Mouse (Mus musculus): ENCODE results near the gene Il18bp. TPM values are rescaled to one million over a fixed set of nuclear protein-coding genes. Genes with fewer than 3 reads are reported as not detected.

Gene Il18bp
- polyA plus RNA-seq, 1 experiment from 2014 or later, result 22.9 TPM

DNA sequence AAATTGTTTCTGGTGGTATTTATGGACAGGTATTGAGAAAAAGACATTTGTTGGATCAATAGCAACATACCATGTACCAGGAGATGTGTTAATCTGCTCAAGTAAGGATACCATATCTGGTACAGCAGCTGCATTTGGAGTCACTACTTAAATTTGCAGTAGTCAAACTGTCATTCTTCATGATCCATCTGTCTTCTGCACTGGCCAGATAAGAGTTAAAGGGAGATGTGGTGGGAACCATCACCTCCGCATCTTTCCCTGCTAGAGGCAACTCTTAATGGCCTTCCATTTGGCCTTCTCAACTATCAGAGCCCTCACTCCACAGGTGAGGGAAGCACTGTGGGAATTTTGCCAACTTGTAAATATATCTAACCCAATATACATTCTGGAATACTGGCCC lies 12.0 kb downstream of the Il18bp start:
- H3K27me3 ChIP-seq, result no peaks in the 10 kb centered on the region
- peak overlapping the region; percentile 29 for H3K4me2 ChIP-seq
- H3K9me3 ChIP-seq (replicated peaks), result no peaks in the 10 kb centered on the region
- peak overlapping the region; percentile 56 for H3K27ac ChIP-seq (replicated peaks)
- peaks cover 59% of the 10 kb centered on the region for H3K4me1 ChIP-seq (replicated peaks)
- H3K4me3 ChIP-seq (replicated peaks), result no peak overlapping the region
- peak; percentile 85 for ATAC-seq (ENCODE audit: insufficient read depth)
- WGBS (ENCODE audit: insufficient replicate concordance), result 13% methylated on average over 1 of the region's 1 CpGs
- no peak overlapping the region for H3K9ac ChIP-seq
- H3K36me3 ChIP-seq (replicated peaks), result peaks cover 96% of the 10 kb centered on the region

DNA sequence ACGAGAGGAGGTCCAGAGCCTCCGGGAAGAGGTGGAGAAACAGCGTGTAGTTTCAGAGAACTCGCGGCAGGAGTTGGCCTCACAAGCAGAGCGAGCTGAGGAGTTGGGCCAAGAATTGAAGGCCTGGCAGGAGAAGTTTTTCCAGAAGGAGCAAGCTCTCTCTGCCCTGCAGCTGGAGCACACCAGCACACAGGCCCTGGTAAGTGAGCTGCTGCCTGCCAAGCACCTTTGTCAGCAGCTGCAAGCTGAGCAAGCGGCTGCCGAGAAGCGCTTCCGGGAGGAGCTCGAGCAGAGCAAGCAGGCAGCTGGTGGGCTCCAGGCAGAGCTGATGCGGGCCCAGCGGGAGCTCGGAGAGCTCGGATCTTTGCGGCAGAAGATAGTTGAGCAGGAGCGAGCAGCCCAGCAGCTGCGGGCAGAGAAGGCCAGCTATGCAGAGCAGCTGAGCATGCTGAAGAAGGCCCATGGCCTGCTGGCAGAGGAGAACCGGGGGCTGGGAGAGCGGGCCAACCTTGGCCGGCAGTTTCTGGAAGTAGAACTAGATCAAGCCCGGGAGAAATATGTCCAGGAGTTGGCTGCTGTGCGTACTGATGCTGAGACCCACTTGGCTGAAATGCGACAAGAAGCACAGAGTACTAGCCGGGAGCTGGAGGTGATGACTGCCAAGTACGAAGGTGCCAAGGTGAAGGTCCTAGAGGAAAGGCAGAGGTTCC lies 17.4 kb downstream of the Il18bp start:
- peaks cover 97% of the 10 kb centered on the region for H3K36me3 ChIP-seq (replicated peaks)
- no peaks in the 10 kb centered on the region for H3K9me3 ChIP-seq (replicated peaks)
- H3K27me3 ChIP-seq, result no peaks in the 10 kb centered on the region
- 93% methylated on average over 26 of the region's 26 CpGs for WGBS (ENCODE audit: insufficient replicate concordance)
- no peak for ATAC-seq (ENCODE audit: insufficient read depth)
- H3K4me2 ChIP-seq, result no peak overlapping the region
- H3K27ac ChIP-seq (replicated peaks), result no peak overlapping the region
- no peak overlapping the region for H3K4me3 ChIP-seq (replicated peaks)
- peaks cover 30% of the 10 kb centered on the region for H3K4me1 ChIP-seq (replicated peaks)
- no peak overlapping the region for H3K9ac ChIP-seq

- ATAC-seq (ENCODE audit: insufficient read depth), result no peak
- H3K9ac ChIP-seq, result no peak overlapping the region
- no peak overlapping the region for H3K4me3 ChIP-seq (replicated peaks)
- H3K4me1 ChIP-seq (replicated peaks), result peaks cover 22% of the 10 kb centered on the region
- no peak overlapping the region for H3K4me2 ChIP-seq
- peaks cover 97% of the 10 kb centered on the region for H3K36me3 ChIP-seq (replicated peaks)
- H3K27ac ChIP-seq (replicated peaks), result no peak overlapping the region
- no peaks in the 10 kb centered on the region for H3K9me3 ChIP-seq (replicated peaks)
- no peaks in the 10 kb centered on the region for H3K27me3 ChIP-seq
- WGBS (ENCODE audit: insufficient replicate concordance), result 89% methylated on average over 8 of the region's 8 CpGs
Measured at GRCm38 (mm10) chr7:102000296-102000695, 18.2 kb downstream of the Il18bp start.

DNA sequence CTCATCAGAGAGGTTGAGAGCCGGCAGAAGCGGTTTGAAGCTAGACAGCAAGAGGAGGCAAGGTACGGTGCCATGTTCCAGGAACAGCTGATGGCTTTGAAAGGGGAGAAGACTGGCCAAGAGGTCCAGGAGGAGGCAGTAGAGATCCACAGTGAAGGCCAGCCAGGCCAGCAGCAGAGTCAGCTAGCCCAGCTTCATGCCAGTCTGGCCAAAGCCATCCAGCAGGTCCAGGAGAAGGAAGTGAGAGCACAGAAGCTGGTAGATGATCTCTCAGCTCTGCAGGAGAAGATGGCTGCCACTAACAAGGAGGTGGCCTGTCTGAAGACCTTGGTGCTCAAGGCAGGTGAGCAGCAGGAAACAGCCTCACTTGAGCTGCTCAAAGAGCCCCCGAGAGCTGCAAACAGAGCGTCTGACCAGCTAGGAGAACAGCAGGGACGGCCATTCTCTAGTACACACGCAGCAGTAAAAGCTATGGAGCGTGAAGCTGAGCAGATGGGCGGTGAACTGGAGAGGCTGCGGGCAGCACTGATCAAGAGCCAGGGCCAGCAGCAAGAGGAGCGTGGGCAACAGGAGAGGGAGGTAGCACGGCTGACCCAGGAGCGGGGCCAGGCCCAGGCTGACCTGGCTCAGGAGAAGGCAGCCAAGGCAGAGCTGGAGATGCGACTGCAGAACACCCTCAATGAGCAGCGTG lies 18.9 kb downstream of the Il18bp start:
- ATAC-seq (ENCODE audit: insufficient read depth), result no peak
- H3K36me3 ChIP-seq (replicated peaks), result peaks cover 97% of the 10 kb centered on the region

DNA sequence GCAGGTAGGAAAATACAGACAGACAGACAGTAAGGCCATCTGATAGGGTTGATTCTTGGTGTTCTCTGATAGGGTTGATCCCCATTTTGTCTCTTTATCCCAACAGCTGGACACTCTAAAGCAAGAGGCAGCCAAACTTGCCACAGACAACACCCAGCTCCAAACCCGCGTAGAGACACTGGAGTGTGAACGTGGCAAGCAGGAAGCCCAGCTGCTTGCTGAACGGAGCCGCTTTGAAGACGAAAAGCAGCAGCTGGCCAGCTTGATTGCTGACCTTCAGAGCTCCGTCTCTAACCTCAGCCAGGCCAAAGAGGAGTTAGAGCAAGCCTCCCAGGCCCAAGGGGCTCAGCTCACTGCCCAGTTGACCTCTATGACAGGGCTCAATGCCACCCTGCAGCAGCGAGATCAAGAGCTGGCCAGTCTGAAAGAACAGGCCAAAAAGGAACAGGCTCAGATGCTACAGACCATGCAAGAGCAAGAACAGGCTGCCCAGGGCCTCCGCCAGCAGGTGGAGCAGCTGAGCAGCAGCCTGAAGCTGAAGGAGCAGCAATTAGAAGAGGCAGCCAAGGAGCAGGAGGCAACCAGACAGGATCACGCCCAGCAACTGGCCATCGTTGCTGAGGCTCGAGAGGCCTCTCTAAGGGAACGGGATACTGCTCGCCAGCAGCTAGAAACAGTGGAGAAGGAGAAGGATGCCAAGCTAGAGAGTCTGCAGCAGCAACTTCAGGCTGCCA lies 20.1 kb downstream of the Il18bp start:
- H3K27me3 ChIP-seq, result no peaks in the 10 kb centered on the region
- 0 out of 2 replicates have a peak, but pooled peaks have one; percentile 49 for ATAC-seq (ENCODE audit: insufficient read depth)
- no peak overlapping the region for H3K4me2 ChIP-seq
- no peak overlapping the region for H3K4me3 ChIP-seq (replicated peaks)
- WGBS (ENCODE audit: insufficient replicate concordance), result 69% methylated on average over 14 of the region's 14 CpGs
- H3K27ac ChIP-seq (replicated peaks), result no peak overlapping the region
- H3K36me3 ChIP-seq (replicated peaks), result peaks cover 100% of the 10 kb centered on the region
- no peaks in the 10 kb centered on the region for H3K9me3 ChIP-seq (replicated peaks)
- peaks cover 7% of the 10 kb centered on the region for H3K4me1 ChIP-seq (replicated peaks)
- no peak overlapping the region for H3K9ac ChIP-seq

More for the DNA sequence above, 18.9 kb downstream of the Il18bp start:
- Histone ChIP-seq H3K4me2 (no peak overlapping the region), H3K4me3 (replicated peaks) (no peak overlapping the region), H3K4me1 (replicated peaks) (peaks cover 17% of the 10 kb centered on the region), H3K27me3 (no peaks in the 10 kb centered on the region), H3K9me3 (replicated peaks) (no peaks in the 10 kb centered on the region), H3K27ac (replicated peaks) (no peak overlapping the region), H3K9ac (no peak overlapping the region)
- WGBS (ENCODE audit: insufficient replicate concordance), result 94% methylated on average over 15 of the region's 15 CpGs

DNA sequence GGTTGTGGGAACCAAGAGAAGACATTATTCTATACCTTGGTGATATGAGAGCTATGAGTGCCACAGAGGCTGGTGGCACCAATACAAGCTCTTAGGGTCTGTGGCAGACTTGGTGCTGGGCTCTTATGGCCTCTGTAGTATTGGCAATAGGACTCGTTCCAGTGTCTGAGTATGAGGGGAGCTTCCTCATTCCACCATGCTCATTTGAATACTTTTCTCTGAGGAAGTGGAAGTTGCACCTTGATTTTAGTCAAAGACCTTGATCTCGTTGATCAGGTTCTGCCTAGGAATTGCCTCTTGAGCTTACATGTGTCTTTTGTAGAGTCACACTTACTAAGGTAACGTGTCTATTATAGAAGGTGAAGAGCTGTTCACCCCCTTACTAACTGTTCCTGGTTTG lies 24.2 kb downstream of the Il18bp start:
- 68% methylated on average over 3 of the region's 3 CpGs for WGBS (ENCODE audit: insufficient replicate concordance)
- no peaks in the 10 kb centered on the region for H3K9me3 ChIP-seq (replicated peaks)
- peaks cover 99% of the 10 kb centered on the region for H3K36me3 ChIP-seq (replicated peaks)
- H3K27ac ChIP-seq (replicated peaks), result no peak overlapping the region
- no peaks in the 10 kb centered on the region; the same call in 1 of the 2 replicates for H3K4me1 ChIP-seq (replicated peaks)
- H3K9ac ChIP-seq, result no peak overlapping the region
- no peak overlapping the region for H3K4me3 ChIP-seq (replicated peaks)
- no peaks in the 10 kb centered on the region for H3K27me3 ChIP-seq
- H3K4me2 ChIP-seq, result no peak overlapping the region
- no peak for ATAC-seq (ENCODE audit: insufficient read depth)

DNA sequence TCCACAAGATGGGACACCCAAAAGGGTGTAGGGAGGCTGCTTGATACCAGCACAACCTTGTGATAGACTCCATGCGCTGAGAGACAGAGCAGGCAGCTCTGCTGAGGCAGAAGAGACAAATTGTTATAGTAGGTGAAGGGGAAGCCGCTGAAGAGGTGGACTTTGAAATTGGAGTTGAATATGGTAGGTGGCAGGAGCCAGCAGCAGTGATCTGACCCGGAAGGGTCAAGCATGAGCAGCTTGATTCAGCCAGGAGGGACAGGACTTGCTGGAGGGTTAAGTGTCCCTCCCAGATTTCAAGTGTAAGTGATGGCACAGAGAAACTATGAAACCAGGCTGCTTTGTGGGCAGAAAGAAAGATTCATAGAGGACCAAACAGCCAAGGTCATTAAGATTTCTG lies 33.4 kb downstream of the Il18bp start:
- Histone ChIP-seq H3K27me3 (no peaks in the 10 kb centered on the region), H3K9ac (no peak overlapping the region), H3K36me3 (replicated peaks) (peaks cover 85% of the 10 kb centered on the region), H3K4me1 (replicated peaks) (0 out of 2 replicates have a peak, but pooled peaks cover 2% of the 10 kb centered on the region), H3K9me3 (replicated peaks) (no peaks in the 10 kb centered on the region), H3K27ac (replicated peaks) (no peak overlapping the region), H3K4me3 (replicated peaks) (no peak overlapping the region), H3K4me2 (no peak overlapping the region)
- 93% methylated on average over 3 of the region's 3 CpGs for WGBS (ENCODE audit: insufficient replicate concordance)
- ATAC-seq (ENCODE audit: insufficient read depth), result no peak

DNA sequence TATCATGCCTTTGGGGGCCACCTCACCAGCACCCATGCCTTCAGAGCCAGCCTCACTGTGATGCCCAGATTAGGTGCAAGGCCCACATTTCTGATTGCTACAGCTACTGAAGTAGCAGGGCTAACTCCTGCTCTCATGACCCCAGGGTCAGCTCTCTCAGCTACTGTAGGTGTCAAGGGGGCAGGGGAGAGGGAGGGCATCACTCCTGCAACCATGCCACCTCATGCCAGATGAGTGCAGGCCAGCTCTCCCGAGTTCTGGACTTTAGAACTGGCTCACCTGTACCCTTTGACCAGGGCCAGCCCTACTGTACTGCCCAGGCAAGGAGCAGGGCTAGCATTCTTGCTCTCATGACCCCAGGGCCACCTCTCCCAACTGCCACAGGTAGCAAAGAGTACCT lies 35.8 kb downstream of the Il18bp start:
- no peak for ATAC-seq (ENCODE audit: insufficient read depth)
- Histone ChIP-seq H3K9me3 (replicated peaks) (no peaks in the 10 kb centered on the region), H3K9ac (no peak overlapping the region), H3K4me3 (replicated peaks) (no peak overlapping the region), H3K27ac (replicated peaks) (no peak overlapping the region), H3K4me1 (replicated peaks) (0 out of 2 replicates have a peak, but pooled peaks cover 2% of the 10 kb centered on the region), H3K36me3 (replicated peaks) (peaks cover 69% of the 10 kb centered on the region), H3K4me2 (no peak overlapping the region), H3K27me3 (no peaks in the 10 kb centered on the region)
- WGBS (ENCODE audit: insufficient replicate concordance), result 56% methylated on average over 1 of the region's 1 CpGs

GRCm38 (mm10) chr7:101974505-101974904 lies 44.0 kb downstream of the Il18bp start:
- H3K36me3 ChIP-seq (replicated peaks), result peaks cover 14% of the 10 kb centered on the region
- H3K27me3 ChIP-seq, result no peaks in the 10 kb centered on the region
- 65% methylated on average over 2 of the region's 2 CpGs for WGBS (ENCODE audit: insufficient replicate concordance)
- no peak overlapping the region for H3K4me3 ChIP-seq (replicated peaks)
- H3K27ac ChIP-seq (replicated peaks), result no peak overlapping the region
- no peaks in the 10 kb centered on the region for H3K9me3 ChIP-seq (replicated peaks)
- no peak overlapping the region for H3K4me2 ChIP-seq
- ATAC-seq (ENCODE audit: insufficient read depth), result no peak
- no peak overlapping the region for H3K9ac ChIP-seq
- peaks cover 45% of the 10 kb centered on the region for H3K4me1 ChIP-seq (replicated peaks)

- Histone ChIP-seq H3K4me2 (no peak overlapping the region), H3K4me3 (replicated peaks) (no peak overlapping the region), H3K9ac (no peak overlapping the region), H3K27me3 (no peaks in the 10 kb centered on the region), H3K4me1 (replicated peaks) (peaks cover 52% of the 10 kb centered on the region), H3K27ac (replicated peaks) (no peak overlapping the region), H3K9me3 (replicated peaks) (no peaks in the 10 kb centered on the region), H3K36me3 (replicated peaks) (peaks cover 11% of the 10 kb centered on the region)
- no peak for ATAC-seq (ENCODE audit: insufficient read depth)
- 50% methylated on average over 3 of the region's 3 CpGs for WGBS (ENCODE audit: insufficient replicate concordance)
Measured at GRCm38 (mm10) chr7:101973730-101974129, 44.8 kb downstream of the Il18bp start.

GRCm38 (mm10) chr7:101971721-101972120 lies 46.8 kb downstream of the Il18bp start:
- H3K27me3 ChIP-seq, result no peaks in the 10 kb centered on the region
- peaks cover 1% of the 10 kb centered on the region; the same call in 1 of the 2 replicates for H3K36me3 ChIP-seq (replicated peaks)
- WGBS (ENCODE audit: insufficient replicate concordance), result 38% methylated on average over 2 of the region's 2 CpGs
- peak overlapping the region; percentile 98 for H3K4me2 ChIP-seq
- H3K9me3 ChIP-seq (replicated peaks), result no peaks in the 10 kb centered on the region
- peak overlapping the region; percentile 69; the same call in 1 of the 2 replicates for H3K9ac ChIP-seq
- peak overlapping the region; percentile 89 for H3K27ac ChIP-seq (replicated peaks)
- no peak for ATAC-seq (ENCODE audit: insufficient read depth)
- H3K4me1 ChIP-seq (replicated peaks), result peaks cover 64% of the 10 kb centered on the region
- H3K4me3 ChIP-seq (replicated peaks), result peak overlapping the region; percentile 71; the same call in 1 of the 2 replicates

Measured in liver, embryonic 15.5 days (tissue).